Mouse (Mus musculus) liver, embryonic 11.5 days (tissue): ENCODE measurements around the gene Atf7. TPM values are rescaled to one million over a fixed set of nuclear protein-coding genes. Genes with fewer than 3 reads are reported as not detected.

Source experiments
- ATAC-seq: fragments of 200-750 bp; cut with Nextera tagmentation; replicated peaks from 2 replicates; pipeline ENCODE4 v1.8.0; 2017; ENCODE audit warnings: moderate number of reproducible peaks, mild to moderate bottlenecking, moderate TSS enrichment, moderate library complexity; ENCODE audit not compliant: low FRiP score
- DNase-seq: peaks from one replicate; pipeline ENCODE4 v3.0.0-alpha.2; 2017; ENCODE audit warnings: low spot score
- H3K27ac ChIP-seq: fragments of 300-500 bp; sonication (generic); 2 replicates; pipeline ENCODE4 v1.5.1; 2014; ENCODE audit warnings: mild to moderate bottlenecking, low read depth, low read length, control low read depth
- H3K27me3 ChIP-seq: fragments of 300-500 bp; sonication (generic); replicated peaks from 2 replicates; pipeline ENCODE4 v1.6.1; 2014; ENCODE audit warnings: low read length, mixed read lengths; ENCODE audit not compliant: control insufficient read depth, insufficient read depth
- H3K36me3 ChIP-seq: fragments of 300-500 bp; sonication (generic); 2 replicates; pipeline ENCODE4 v1.6.1; 2014; ENCODE audit warnings: mild to moderate bottlenecking, low read length, moderate library complexity, mixed read lengths; ENCODE audit not compliant: control insufficient read depth, insufficient read depth
- H3K4me1 ChIP-seq: fragments of 300-500 bp; sonication (generic); replicated peaks from 2 replicates; pipeline ENCODE4 v1.6.1; 2014; ENCODE audit warnings: low read length, mixed read lengths; ENCODE audit not compliant: control insufficient read depth, insufficient read depth
- H3K4me2 ChIP-seq: fragments of 300-500 bp; sonication (generic); 2 replicates; pipeline ENCODE4 v1.6.1; 2014; ENCODE audit warnings: mild to moderate bottlenecking, control low read depth, moderate library complexity
- H3K4me3 ChIP-seq: fragments of 300-500 bp; sonication (generic); 2 replicates; pipeline ENCODE4 v1.5.1; 2014; ENCODE audit warnings: low read depth, low read length, control low read depth
- H3K9ac ChIP-seq: fragments of 300-500 bp; sonication (generic); 2 replicates; pipeline ENCODE4 v1.6.1; 2014; ENCODE audit warnings: low read depth, low read length, control low read depth
- H3K9me3 ChIP-seq: fragments of 300-500 bp; sonication (generic); 2 replicates; pipeline ENCODE4 v1.6.1; 2016; ENCODE audit warnings: low read length, inconsistent platforms, mixed read lengths; ENCODE audit not compliant: control insufficient read depth
- WGBS: fragments of 180-500 bp; shearing (Covaris S2); extraction: QIAGEN DNeasy Blood & Tissue Kit; methylation state at CpG from one replicate; pipeline ENCODE4 v1.1.7; 2014; 5-methylcytosine and 5-hydroxymethylcytosine counted together
- polyA plus RNA-seq: library from polyadenylated mRNA; unstranded; fragments of >200 nt; fragmentation: Nextera tagmentation; extraction: Ambion mirVana; gene quantifications from 2 replicates; pipeline ENCODE4 v1.2.1, GENCODE M21; 2014

The Atf7 gene
- polyA plus RNA-seq, 1 experiment from 2014 or later: 17.1 TPM

GRCm38 (mm10) chr15:102505770-102506463, 119.3 kb downstream of the Atf7 start:
- WGBS: 83% methylated on average over 9 of the region's 9 CpGs
- Histone ChIP-seq H3K9me3 (no peaks in the 10 kb centered on the region), H3K27ac (no peak overlapping the region), H3K4me2 (no peak overlapping the region), H3K9ac (no peak overlapping the region), H3K4me1 (peaks cover 2% of the 10 kb centered on the region), H3K4me3 (no peak overlapping the region), H3K36me3 (peaks cover 27% of the 10 kb centered on the region), H3K27me3 (no peaks in the 10 kb centered on the region)
- ATAC-seq (no peak), DNase-seq (no peak)

- DNase-seq: no peak
Measured at GRCm38 (mm10) chr15:102505073-102505769, 120.0 kb downstream of the Atf7 start.

GRCm38 (mm10) chr15:102503924-102504782, 121.1 kb downstream of the Atf7 start:
- H3K27ac ChIP-seq: no peak overlapping the region
- no peak for DNase-seq
- H3K9ac ChIP-seq: no peak overlapping the region
- 0 out of 2 replicates have a peak, but pooled peaks have one; percentile 14 for ATAC-seq
- no peaks in the 10 kb centered on the region for H3K4me1 ChIP-seq
- no peak overlapping the region for H3K4me3 ChIP-seq
- 87% methylated on average over 9 of the region's 9 CpGs for WGBS
- no peaks in the 10 kb centered on the region for H3K9me3 ChIP-seq
- no peaks in the 10 kb centered on the region for H3K27me3 ChIP-seq
- H3K36me3 ChIP-seq: peaks cover 44% of the 10 kb centered on the region
- no peak overlapping the region for H3K4me2 ChIP-seq

More at GRCm38 (mm10) chr15:102505073-102505769, 120.0 kb downstream of the Atf7 start:
- no peak for ATAC-seq
- Histone ChIP-seq H3K27me3 (no peaks in the 10 kb centered on the region), H3K9ac (no peak overlapping the region), H3K36me3 (peaks cover 34% of the 10 kb centered on the region), H3K4me3 (no peak overlapping the region), H3K9me3 (no peaks in the 10 kb centered on the region), H3K27ac (no peak overlapping the region), H3K4me2 (no peak overlapping the region), H3K4me1 (no peaks in the 10 kb centered on the region)
- 72% methylated on average over 12 of the region's 12 CpGs for WGBS

GRCm38 (mm10) chr15:102503447-102503846, 121.8 kb downstream of the Atf7 start, which contains the start of gene Gm10337:
TSS of gene Gm10337 (plus strand) at chr15:102503722.
- Histone ChIP-seq H3K27ac (no peak within 1 kb of the TSS), H3K9me3 (no peaks in the 10 kb centered on the region), H3K36me3 (peaks cover 46% of the 10 kb centered on the region), H3K4me2 (no peak within 1 kb of the TSS), H3K9ac (no peak within 1 kb of the TSS), H3K27me3 (no peaks in the 10 kb centered on the region), H3K4me1 (no peaks in the 10 kb centered on the region), H3K4me3 (no peak within 1 kb of the TSS)
- 86% methylated on average over 1 of the region's 1 CpGs for WGBS
- DNase-seq (no peak), ATAC-seq (no peak)

GRCm38 (mm10) chr15:102502254-102502840, 122.9 kb downstream of the Atf7 start:
- WGBS: 77% methylated on average over 9 of the region's 9 CpGs
- no peak overlapping the region for H3K4me3 ChIP-seq
- H3K36me3 ChIP-seq: peaks cover 55% of the 10 kb centered on the region
- DNase-seq (no peak), ATAC-seq (no peak)
- H3K9ac ChIP-seq: no peak overlapping the region
- H3K4me1 ChIP-seq: no peaks in the 10 kb centered on the region
- no peaks in the 10 kb centered on the region for H3K27me3 ChIP-seq
- H3K4me2 ChIP-seq: no peak overlapping the region
- no peaks in the 10 kb centered on the region for H3K9me3 ChIP-seq
- no peak overlapping the region for H3K27ac ChIP-seq

- H3K9ac ChIP-seq: no peak overlapping the region
- no peak overlapping the region for H3K27ac ChIP-seq
- DNase-seq: no peak
- no peaks in the 10 kb centered on the region for H3K4me1 ChIP-seq
- H3K36me3 ChIP-seq: peaks cover 62% of the 10 kb centered on the region
- H3K4me2 ChIP-seq: no peak overlapping the region
- ATAC-seq: peak; percentile 15; the same call in 1 of the 2 replicates
- H3K9me3 ChIP-seq: no peaks in the 10 kb centered on the region
- WGBS: 87% methylated on average over 19 of the region's 19 CpGs
- no peak overlapping the region for H3K4me3 ChIP-seq
- no peaks in the 10 kb centered on the region for H3K27me3 ChIP-seq
Measured at GRCm38 (mm10) chr15:102501084-102501814, 124.0 kb downstream of the Atf7 start.

- H3K9ac ChIP-seq: no peak overlapping the region
- H3K4me1 ChIP-seq: no peaks in the 10 kb centered on the region
- H3K27me3 ChIP-seq: no peaks in the 10 kb centered on the region
- no peak for DNase-seq
- peaks cover 64% of the 10 kb centered on the region for H3K36me3 ChIP-seq
- H3K4me3 ChIP-seq: no peak overlapping the region
- no peak overlapping the region for H3K4me2 ChIP-seq
- WGBS: 88% methylated on average over 5 of the region's 5 CpGs
- H3K27ac ChIP-seq: no peak overlapping the region
- no peaks in the 10 kb centered on the region for H3K9me3 ChIP-seq
- ATAC-seq: no peak
Measured at GRCm38 (mm10) chr15:102500479-102500878, 124.8 kb downstream of the Atf7 start.

- no peak overlapping the region for H3K9ac ChIP-seq
- DNase-seq (no peak), ATAC-seq (no peak)
- no peaks in the 10 kb centered on the region for H3K27me3 ChIP-seq
- H3K27ac ChIP-seq: no peak overlapping the region
- WGBS: 92% methylated on average over 6 of the region's 6 CpGs
- peaks cover 69% of the 10 kb centered on the region for H3K36me3 ChIP-seq
- H3K9me3 ChIP-seq: no peaks in the 10 kb centered on the region
- no peaks in the 10 kb centered on the region for H3K4me1 ChIP-seq
- no peak overlapping the region for H3K4me3 ChIP-seq
- H3K4me2 ChIP-seq: no peak overlapping the region
Measured at GRCm38 (mm10) chr15:102499851-102500250, 125.4 kb downstream of the Atf7 start.
